Mouse (Mus musculus) kidney, postnatal 0 days (tissue): ENCODE data around the gene Olfr702. TPM values are rescaled to one million over a fixed set of nuclear protein-coding genes. Genes with fewer than 3 reads are reported as not detected.
A peak's percentile ranks its signal among the peaks of the same experiment; 100 is the strongest.

Experiments used
- ATAC-seq: fragments of 200-750 bp; cut with Nextera tagmentation; replicated peaks from 2 replicates; pipeline ENCODE4 v1.8.0; 2017; ENCODE audit warnings: low read depth, moderate number of reproducible peaks, moderate TSS enrichment, moderate library complexity; ENCODE audit not compliant: low FRiP score
- DNase-seq: peaks from one replicate; pipeline ENCODE4 v3.0.0-alpha.2; 2016; ENCODE audit warnings: low spot score
- H3K27ac ChIP-seq: fragments of 300-500 bp; sonication (generic); 2 replicates; pipeline ENCODE4 v1.5.1; 2014; ENCODE audit warnings: mild to moderate bottlenecking
- H3K27me3 ChIP-seq: fragments of 300-500 bp; sonication (generic); 2 replicates; pipeline ENCODE4 v1.6.1; 2014; ENCODE audit warnings: low read length, mixed read lengths; ENCODE audit not compliant: insufficient read depth
- H3K36me3 ChIP-seq: fragments of 300-500 bp; sonication (generic); 2 replicates; pipeline ENCODE4 v1.6.1; 2014; ENCODE audit warnings: low read length, mixed read lengths; ENCODE audit not compliant: insufficient read depth
- H3K4me1 ChIP-seq: fragments of 300-500 bp; sonication (generic); replicated peaks from 2 replicates; pipeline ENCODE4 v1.6.1; 2014; ENCODE audit warnings: antibody characterized with exemption, low read length, mixed read lengths; ENCODE audit not compliant: insufficient read depth
- H3K4me2 ChIP-seq: fragments of 300-500 bp; sonication (generic); 2 replicates; pipeline ENCODE4 v1.6.1; 2014; ENCODE audit warnings: mild to moderate bottlenecking, low read length, moderate library complexity, mixed read lengths
- H3K4me3 ChIP-seq: fragments of 300-500 bp; sonication (generic); replicated peaks from 2 replicates; pipeline ENCODE4 v1.5.1; 2014; ENCODE audit warnings: low read depth, low read length
- H3K9ac ChIP-seq: fragments of 300-500 bp; sonication (generic); 2 replicates; pipeline ENCODE4 v1.6.1; 2014; ENCODE audit warnings: low read depth, low read length
- H3K9me3 ChIP-seq: fragments of 300-500 bp; sonication (generic); replicated peaks from 2 replicates; pipeline ENCODE4 v1.6.1; 2016; ENCODE audit warnings: low read length, inconsistent platforms, mixed read lengths
- CTCF ChIP-seq: IDR thresholded peaks from 2 replicates; pipeline ENCODE4 v1.5.1; 2016; ENCODE audit warnings: antibody characterized with exemption, low read depth, mild to moderate bottlenecking, moderate library complexity
- WGBS: fragments of 180-500 bp; shearing (Covaris S2); extraction: QIAGEN DNeasy Blood & Tissue Kit; methylation state at CpG from one replicate; pipeline ENCODE4 v1.1.7; 2014; 5-methylcytosine and 5-hydroxymethylcytosine counted together
- polyA plus RNA-seq: library from polyadenylated mRNA; unstranded; fragments of >200 nt; fragmentation: Nextera tagmentation; extraction: Ambion mirVana; gene quantifications from 2 replicates; pipeline ENCODE4 v1.2.1, GENCODE M21; 2015

The Olfr702 gene
- not detected in 2 replicates for polyA plus RNA-seq

DNA sequence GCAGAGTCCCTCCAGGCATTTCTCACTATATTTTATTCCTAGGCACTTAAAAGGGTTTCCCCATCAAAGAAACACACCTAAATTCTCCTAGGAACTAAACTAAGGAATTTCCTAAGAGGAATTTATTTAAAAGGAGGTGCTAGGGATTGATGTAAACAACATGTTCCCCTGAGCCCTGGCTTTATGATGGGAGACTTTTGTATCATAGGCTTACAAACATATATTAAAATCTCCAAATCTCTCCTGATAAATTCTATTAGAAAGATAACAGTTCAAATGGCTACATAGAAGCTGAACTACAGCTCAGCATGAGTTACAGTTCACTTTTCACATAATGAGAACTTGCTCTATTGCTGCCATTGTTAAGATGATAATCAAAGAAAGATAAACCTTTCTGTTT lies at the start of gene Olfr702:
Gene Olfr702, minus strand, starts transcription at position 101 of the 400 bp plus-strand sequence.
- no peak for TF ChIP-seq CTCF
- no peaks in the 10 kb centered on the region for H3K4me1 ChIP-seq
- H3K27me3 ChIP-seq = no peaks in the 10 kb centered on the region
- no peaks in the 10 kb centered on the region for H3K36me3 ChIP-seq
- no peak for ATAC-seq
- DNase-seq = no peak
- H3K4me2 ChIP-seq = no peak within 1 kb of the TSS
- H3K9ac ChIP-seq = no peak within 1 kb of the TSS
- no peak within 1 kb of the TSS for H3K4me3 ChIP-seq
- no peaks in the 10 kb centered on the region for H3K9me3 ChIP-seq
- H3K27ac ChIP-seq = no peak within 1 kb of the TSS

DNA sequence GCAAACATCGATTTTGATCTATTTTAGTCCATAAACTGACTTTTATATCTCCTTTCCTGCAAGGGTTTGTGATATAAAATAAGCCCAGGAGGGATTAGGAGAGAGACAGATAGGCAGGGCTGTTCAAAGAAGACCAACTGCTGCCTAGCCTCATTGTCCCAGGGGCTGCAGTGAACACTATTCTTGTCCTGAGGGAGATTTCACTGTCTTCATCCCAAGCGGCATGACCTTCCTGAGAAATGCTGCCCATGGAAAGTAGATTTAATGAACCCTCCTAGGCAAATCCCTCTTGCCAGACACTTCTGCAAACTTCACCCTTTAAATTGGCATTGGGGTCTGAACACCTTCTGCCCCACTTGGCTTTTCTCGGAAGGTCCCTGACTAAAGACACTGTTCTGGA lies 43.1 kb upstream of the Olfr702 start, which contains the start of gene Olfr705:
Gene Olfr705, minus strand, starts transcription at position 101 of the 400 bp plus-strand sequence.
- Histone ChIP-seq H3K9me3 (no peaks in the 10 kb centered on the region), H3K4me2 (no peak within 1 kb of the TSS), H3K36me3 (no peaks in the 10 kb centered on the region), H3K27ac (no peak within 1 kb of the TSS), H3K27me3 (no peaks in the 10 kb centered on the region), H3K9ac (no peak within 1 kb of the TSS), H3K4me1 (no peaks in the 10 kb centered on the region), H3K4me3 (no peak within 1 kb of the TSS)
- ATAC-seq (no peak), DNase-seq (no peak)
- TF ChIP-seq CTCF = no peak
- WGBS = 76% methylated on average over 3 of the region's 3 CpGs

GRCm38 (mm10) chr7:106862885-106863284 lies 29.2 kb upstream of the Olfr702 start, which contains the start of gene Olfr704:
TSS of gene Olfr704 (plus strand) at chr7:106863185.
- no peak for TF ChIP-seq CTCF
- Histone ChIP-seq H3K36me3 (no peaks in the 10 kb centered on the region), H3K9me3 (no peaks in the 10 kb centered on the region), H3K4me3 (no peak within 1 kb of the TSS), H3K4me2 (no peak within 1 kb of the TSS), H3K27ac (no peak within 1 kb of the TSS), H3K4me1 (no peaks in the 10 kb centered on the region), H3K9ac (no peak within 1 kb of the TSS), H3K27me3 (no peaks in the 10 kb centered on the region)
- DNase-seq (no peak), ATAC-seq (no peak)

DNA sequence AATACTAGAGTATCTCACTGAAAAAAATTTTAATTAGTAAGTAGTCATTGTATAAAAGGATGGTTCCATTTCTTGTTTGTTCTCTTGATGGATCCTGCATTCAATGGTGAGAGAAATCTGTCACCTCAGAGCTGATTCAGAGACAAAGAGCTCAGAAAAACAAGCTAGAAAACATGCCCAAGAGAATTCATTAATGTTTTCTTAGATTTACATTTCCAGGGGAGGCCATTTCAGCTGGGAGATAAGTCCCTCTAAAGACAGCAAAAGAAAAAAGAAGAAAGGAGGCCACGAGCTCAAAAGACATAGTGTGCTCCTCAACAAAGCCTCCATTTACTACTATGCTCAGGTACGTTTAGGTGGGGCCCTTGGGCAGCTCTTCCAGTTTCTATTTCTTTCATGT lies 9.4 kb upstream of the Olfr702 start, which contains the start of gene Olfr703:
Gene Olfr703, plus strand, starts transcription at position 301 of the 400 bp plus-strand sequence.
- ATAC-seq = no peak
- no peak for DNase-seq

DNA sequence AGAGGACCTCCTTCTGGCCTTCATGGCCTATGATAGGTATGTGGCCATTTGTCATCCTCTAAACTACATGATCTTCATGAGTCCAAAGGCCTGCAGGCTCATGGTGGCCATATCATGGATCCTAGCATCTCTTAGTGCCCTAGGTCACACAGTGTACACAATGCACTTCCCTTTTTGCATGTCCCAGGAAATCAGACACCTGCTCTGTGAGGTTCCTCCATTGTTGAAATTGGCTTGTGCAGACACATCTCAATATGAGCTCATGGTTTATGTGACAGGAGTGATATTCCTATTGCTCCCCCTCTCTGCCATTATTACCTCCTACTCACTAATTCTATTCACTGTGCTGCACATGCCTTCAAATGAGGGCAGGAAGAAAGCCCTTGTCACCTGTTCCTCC lies 15.3 kb downstream of the Olfr702 start:
- no peak overlapping the region for H3K27ac ChIP-seq
- H3K27me3 ChIP-seq = no peaks in the 10 kb centered on the region
- no peak overlapping the region for H3K9ac ChIP-seq
- H3K4me1 ChIP-seq = no peaks in the 10 kb centered on the region
- H3K9me3 ChIP-seq = no peaks in the 10 kb centered on the region
- TF ChIP-seq CTCF = no peak
- no peak overlapping the region for H3K4me3 ChIP-seq
- H3K36me3 ChIP-seq = no peaks in the 10 kb centered on the region
- ATAC-seq (no peak), DNase-seq (no peak)
- H3K4me2 ChIP-seq = no peak overlapping the region

More for the DNA sequence above, 9.4 kb upstream of the Olfr702 start, which contains the start of gene Olfr703:
- 56% methylated on average over 2 of the region's 2 CpGs for WGBS
- H3K27ac ChIP-seq = no peak within 1 kb of the TSS
- H3K9ac ChIP-seq = no peak within 1 kb of the TSS
- no peaks in the 10 kb centered on the region for H3K27me3 ChIP-seq
- no peaks in the 10 kb centered on the region for H3K4me1 ChIP-seq
- no peaks in the 10 kb centered on the region for H3K36me3 ChIP-seq
- H3K4me3 ChIP-seq = no peak within 1 kb of the TSS
- TF ChIP-seq CTCF = no peak
- H3K4me2 ChIP-seq = no peak within 1 kb of the TSS
- no peaks in the 10 kb centered on the region for H3K9me3 ChIP-seq

DNA sequence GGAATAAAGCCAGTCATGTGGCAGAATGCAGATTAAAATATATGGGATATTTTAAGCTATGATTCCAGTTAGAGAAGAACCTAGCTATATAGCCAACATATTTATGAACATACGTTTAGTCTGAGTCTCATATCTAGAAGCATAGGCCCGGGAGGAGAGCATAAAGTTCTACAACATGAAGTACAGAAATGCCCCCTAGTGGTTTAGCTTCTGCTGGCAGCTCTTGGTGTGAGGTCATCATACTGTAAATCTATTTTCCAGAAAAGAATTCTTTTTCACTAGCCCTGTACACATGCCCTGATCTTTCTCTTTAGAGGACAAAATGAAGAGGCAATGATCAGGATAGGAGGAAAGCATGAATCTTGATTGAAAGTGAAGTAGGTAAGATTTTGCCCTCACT lies 17.9 kb downstream of the Olfr702 start:
- peak; percentile 53 for TF ChIP-seq CTCF
- Histone ChIP-seq H3K9me3 (no peaks in the 10 kb centered on the region), H3K27ac (no peak overlapping the region), H3K27me3 (no peaks in the 10 kb centered on the region), H3K9ac (no peak overlapping the region), H3K4me3 (no peak overlapping the region), H3K4me1 (no peaks in the 10 kb centered on the region), H3K4me2 (no peak overlapping the region), H3K36me3 (no peaks in the 10 kb centered on the region)
- WGBS = 41% methylated on average over 2 of the region's 2 CpGs
- DNase-seq = peak; percentile 46
- no peak for ATAC-seq

GRCm38 (mm10) chr7:106813829-106814228 lies 19.9 kb downstream of the Olfr702 start, which contains the start of gene Olfr701:
TSS of gene Olfr701 (plus strand) at chr7:106814129.
- no peak within 1 kb of the TSS for H3K9ac ChIP-seq
- no peaks in the 10 kb centered on the region for H3K36me3 ChIP-seq
- no peaks in the 10 kb centered on the region for H3K9me3 ChIP-seq
- no peaks in the 10 kb centered on the region for H3K4me1 ChIP-seq
- ATAC-seq = no peak
- WGBS = 65% methylated on average over 2 of the region's 2 CpGs
- no peak within 1 kb of the TSS for H3K4me3 ChIP-seq
- no peak for DNase-seq
- no peaks in the 10 kb centered on the region for H3K27me3 ChIP-seq
- no peak within 1 kb of the TSS for H3K4me2 ChIP-seq
- no peak within 1 kb of the TSS for H3K27ac ChIP-seq
- no peak for TF ChIP-seq CTCF
